Mouse (Mus musculus): ENCODE data around the gene Tlx1. TPM values are rescaled to one million over a fixed set of nuclear protein-coding genes. Genes with fewer than 3 reads are reported as not detected.

Tlx1 gene
- polyA plus RNA-seq, 1 experiment from 2014 or later, result not detected

DNA sequence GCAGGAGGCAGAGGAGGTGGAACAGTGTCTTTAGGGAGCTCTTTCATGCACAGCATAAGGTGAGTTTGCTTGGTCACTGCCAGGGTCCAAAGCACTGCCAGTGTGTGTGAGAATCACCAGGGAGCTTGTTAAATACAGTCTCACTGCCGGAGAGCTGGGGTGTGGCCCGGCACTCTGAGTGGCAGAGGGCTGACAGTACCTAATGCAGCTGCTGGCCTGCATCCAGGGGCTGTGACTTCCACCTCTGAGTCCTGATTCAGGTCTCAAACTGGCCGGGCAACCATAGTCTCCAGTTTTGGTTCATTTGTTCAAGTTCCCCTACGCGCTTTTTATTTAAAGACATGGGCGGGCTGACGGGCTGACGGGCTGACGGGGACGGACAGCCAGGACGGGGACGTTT is 12.4 kb downstream of the Tlx1 start:
- TF ChIP-seq CTCF (IDR thresholded peaks at IDR 0.05; ENCODE audit: low read depth) (no peak), EP300 (optimal IDR thresholded peaks at IDR 0.05) (no peak)
- DNase-seq (ENCODE audit: low spot score) (no peak), ATAC-seq (ENCODE audit: low FRiP score, low TSS enrichment) (no peak)
- Histone ChIP-seq H3K27ac (replicated peaks) (no peak overlapping the region), H3K4me3 (ENCODE audit: low read depth, low read length) (no peak overlapping the region), H3K9ac (ENCODE audit: low read length) (no peak overlapping the region), H3K27me3 (ENCODE audit: control insufficient read depth, insufficient read depth, low read length) (peaks cover 18% of the 10 kb centered on the region; the same call in 1 of the 2 replicates), H3K4me1 (replicated peaks; ENCODE audit: control insufficient read depth, insufficient read depth) (no peaks in the 10 kb centered on the region), H3K36me3 (ENCODE audit: control insufficient read depth, insufficient read depth, low read length) (no peaks in the 10 kb centered on the region), H3K4me2 (replicated peaks; ENCODE audit: low read depth) (no peak overlapping the region), H3K9me3 (ENCODE audit: control insufficient read depth, low read length) (no peaks in the 10 kb centered on the region)
- WGBS, result 6% methylated on average over 12 of the region's 12 CpGs

DNA sequence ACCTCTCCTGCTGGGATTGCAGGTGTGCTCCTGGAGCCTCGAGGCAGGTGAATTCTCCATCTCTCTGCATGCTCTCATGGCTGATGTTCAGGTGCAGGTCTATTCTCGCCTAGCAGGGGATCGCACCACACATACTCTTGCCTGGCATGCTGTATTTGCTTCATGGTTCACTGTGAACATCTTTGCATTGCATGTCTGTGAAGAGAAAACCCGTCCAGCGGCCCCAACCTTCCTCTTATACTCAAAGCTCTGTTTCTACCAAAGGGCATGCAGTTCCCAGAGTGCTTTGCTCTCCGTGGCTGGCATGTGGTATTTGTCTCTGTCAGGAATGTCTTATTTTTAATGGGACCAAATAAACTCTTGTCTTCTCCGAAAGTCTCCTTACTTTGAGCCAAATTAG is 20.0 kb downstream of the Tlx1 start:
- no peak overlapping the region for H3K27ac ChIP-seq (replicated peaks)
- TF ChIP-seq EP300 (optimal IDR thresholded peaks at IDR 0.05), result no peak
- TF ChIP-seq CTCF (IDR thresholded peaks at IDR 0.05; ENCODE audit: low read depth), result no peak
- H3K36me3 ChIP-seq (ENCODE audit: control insufficient read depth, insufficient read depth, low read length), result no peaks in the 10 kb centered on the region
- H3K4me2 ChIP-seq (replicated peaks; ENCODE audit: low read depth), result no peak overlapping the region
- H3K27me3 ChIP-seq (ENCODE audit: control insufficient read depth, insufficient read depth, low read length), result peaks cover 6% of the 10 kb centered on the region; the same call in 1 of the 2 replicates
- no peaks in the 10 kb centered on the region for H3K4me1 ChIP-seq (replicated peaks; ENCODE audit: control insufficient read depth, insufficient read depth)
- DNase-seq (ENCODE audit: low spot score), result no peak
- ATAC-seq (ENCODE audit: low FRiP score, low TSS enrichment), result no peak
- H3K9me3 ChIP-seq (ENCODE audit: control insufficient read depth, low read length), result no peaks in the 10 kb centered on the region
- H3K9ac ChIP-seq (ENCODE audit: low read length), result no peak overlapping the region
- no peak overlapping the region for H3K4me3 ChIP-seq (ENCODE audit: low read depth, low read length)
- WGBS, result 63% methylated on average over 7 of the region's 7 CpGs

DNA sequence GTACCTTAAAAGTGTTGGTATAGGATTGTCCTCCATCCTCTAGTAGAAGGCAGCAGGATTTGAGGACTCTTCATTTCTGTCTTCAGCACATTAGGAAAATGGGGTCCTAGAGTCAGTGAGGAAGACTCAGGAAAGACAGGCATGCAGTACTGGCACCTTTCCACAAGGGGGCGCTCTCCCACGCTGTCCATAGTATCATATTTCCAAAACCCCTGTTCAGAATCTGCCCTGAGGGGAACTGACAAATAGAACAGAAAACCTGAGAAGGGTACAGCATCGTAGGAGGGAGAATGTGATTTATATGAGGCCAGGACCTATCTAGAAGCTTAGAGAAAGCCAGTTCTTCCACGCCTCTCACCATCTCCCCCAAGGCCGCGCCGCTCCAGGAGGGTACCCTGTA is 24.3 kb downstream of the Tlx1 start:
- H3K4me2 ChIP-seq (replicated peaks; ENCODE audit: low read depth), result no peak overlapping the region
- no peaks in the 10 kb centered on the region for H3K4me1 ChIP-seq (replicated peaks; ENCODE audit: control insufficient read depth, insufficient read depth)
- no peaks in the 10 kb centered on the region for H3K27me3 ChIP-seq (ENCODE audit: control insufficient read depth, insufficient read depth, low read length)
- H3K36me3 ChIP-seq (ENCODE audit: control insufficient read depth, insufficient read depth, low read length), result no peaks in the 10 kb centered on the region
- ATAC-seq (ENCODE audit: low FRiP score, low TSS enrichment) (no peak), DNase-seq (ENCODE audit: low spot score) (no peak)
- no peak for TF ChIP-seq EP300 (optimal IDR thresholded peaks at IDR 0.05)
- peak; percentile 77 for TF ChIP-seq CTCF (IDR thresholded peaks at IDR 0.05; ENCODE audit: low read depth)
- WGBS, result 57% methylated on average over 7 of the region's 7 CpGs
- no peaks in the 10 kb centered on the region for H3K9me3 ChIP-seq (ENCODE audit: control insufficient read depth, low read length)
- H3K4me3 ChIP-seq (ENCODE audit: low read depth, low read length), result no peak overlapping the region
- no peak overlapping the region for H3K27ac ChIP-seq (replicated peaks)
- no peak overlapping the region for H3K9ac ChIP-seq (ENCODE audit: low read length)

DNA sequence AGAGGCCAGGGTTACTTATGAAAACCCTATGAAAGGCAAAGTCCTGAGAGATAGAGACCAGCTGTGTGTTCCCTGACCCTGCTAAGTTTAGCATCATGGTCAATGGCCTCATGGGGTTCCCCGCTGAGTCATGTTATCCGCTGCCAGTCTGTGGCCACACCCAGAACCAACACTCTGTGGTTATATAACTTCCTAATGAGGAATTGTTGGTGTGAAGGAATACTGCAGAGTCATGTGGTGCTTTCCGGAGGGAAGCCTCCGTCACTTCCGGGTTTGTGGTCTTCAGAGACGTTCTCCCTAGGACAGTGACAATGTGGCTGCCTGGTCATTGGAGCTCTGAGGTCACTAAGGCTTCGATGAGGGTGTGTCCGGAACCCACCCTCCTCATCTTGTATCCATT is 25.8 kb downstream of the Tlx1 start:
- H3K4me3 ChIP-seq (ENCODE audit: low read depth, low read length), result no peak overlapping the region
- TF ChIP-seq EP300 (optimal IDR thresholded peaks at IDR 0.05) (no peak), CTCF (IDR thresholded peaks at IDR 0.05; ENCODE audit: low read depth) (no peak)
- no peaks in the 10 kb centered on the region for H3K27me3 ChIP-seq (ENCODE audit: control insufficient read depth, insufficient read depth, low read length)
- WGBS, result 55% methylated on average over 8 of the region's 8 CpGs
- no peaks in the 10 kb centered on the region for H3K9me3 ChIP-seq (ENCODE audit: control insufficient read depth, low read length)
- H3K4me1 ChIP-seq (replicated peaks; ENCODE audit: control insufficient read depth, insufficient read depth), result no peaks in the 10 kb centered on the region
- no peak for DNase-seq (ENCODE audit: low spot score)
- peak; percentile 66 for ATAC-seq (ENCODE audit: low FRiP score, low TSS enrichment)
- H3K4me2 ChIP-seq (replicated peaks; ENCODE audit: low read depth), result no peak overlapping the region
- H3K27ac ChIP-seq (replicated peaks), result no peak overlapping the region
- H3K36me3 ChIP-seq (ENCODE audit: control insufficient read depth, insufficient read depth, low read length), result no peaks in the 10 kb centered on the region
- no peak overlapping the region for H3K9ac ChIP-seq (ENCODE audit: low read length)

DNA sequence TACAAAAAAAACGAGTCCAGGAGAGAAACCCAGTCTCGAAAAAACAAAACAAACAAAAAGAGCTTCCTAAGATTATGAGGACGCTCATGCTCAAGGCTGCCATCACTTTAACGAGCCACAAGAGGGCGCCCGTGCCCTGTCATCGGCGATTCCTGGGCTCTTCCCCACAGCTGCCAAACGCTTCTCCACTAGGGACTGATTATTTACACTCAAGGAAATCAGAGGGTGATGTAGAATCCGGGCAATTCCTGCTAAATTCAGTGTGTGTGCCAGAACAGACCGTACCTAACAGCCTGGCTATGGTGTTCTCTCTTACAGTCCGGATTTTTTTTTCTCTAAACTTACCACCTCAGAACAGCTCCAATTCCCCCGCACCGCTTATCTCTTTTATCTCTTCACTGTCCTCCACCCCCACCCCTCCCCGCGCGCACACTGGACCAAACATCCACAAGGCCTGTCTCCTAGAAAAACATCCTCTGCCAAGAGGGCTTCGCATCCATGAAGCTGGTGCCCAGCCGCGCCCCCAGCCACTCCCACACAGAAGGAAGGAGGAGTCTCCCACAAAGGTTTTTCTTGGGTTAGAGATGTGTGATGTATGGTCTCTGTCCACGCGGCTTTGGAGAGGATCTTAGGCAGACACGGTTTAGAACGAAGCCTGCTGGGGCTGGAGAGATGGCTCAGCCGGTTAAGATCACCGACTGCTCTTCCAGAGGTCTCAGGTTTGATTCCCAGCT is 26.7 kb downstream of the Tlx1 start:
- Histone ChIP-seq H3K9ac (ENCODE audit: low read length) (no peak overlapping the region), H3K4me3 (ENCODE audit: low read depth, low read length) (no peak overlapping the region), H3K27ac (replicated peaks) (no peak overlapping the region), H3K27me3 (ENCODE audit: control insufficient read depth, insufficient read depth, low read length) (no peaks in the 10 kb centered on the region), H3K4me1 (replicated peaks; ENCODE audit: control insufficient read depth, insufficient read depth) (no peaks in the 10 kb centered on the region), H3K9me3 (ENCODE audit: control insufficient read depth, low read length) (no peaks in the 10 kb centered on the region), H3K36me3 (ENCODE audit: control insufficient read depth, insufficient read depth, low read length) (no peaks in the 10 kb centered on the region), H3K4me2 (replicated peaks; ENCODE audit: low read depth) (0 out of 2 replicates have a peak overlapping the region, but pooled peaks have one; percentile 14)
- DNase-seq (ENCODE audit: low spot score) (peak; percentile 59), ATAC-seq (ENCODE audit: low FRiP score, low TSS enrichment) (peak; percentile 67)
- peak; percentile 90 for TF ChIP-seq CTCF (IDR thresholded peaks at IDR 0.05; ENCODE audit: low read depth)
- TF ChIP-seq EP300 (optimal IDR thresholded peaks at IDR 0.05), result no peak
- 16% methylated on average over 26 of the region's 26 CpGs for WGBS

DNA sequence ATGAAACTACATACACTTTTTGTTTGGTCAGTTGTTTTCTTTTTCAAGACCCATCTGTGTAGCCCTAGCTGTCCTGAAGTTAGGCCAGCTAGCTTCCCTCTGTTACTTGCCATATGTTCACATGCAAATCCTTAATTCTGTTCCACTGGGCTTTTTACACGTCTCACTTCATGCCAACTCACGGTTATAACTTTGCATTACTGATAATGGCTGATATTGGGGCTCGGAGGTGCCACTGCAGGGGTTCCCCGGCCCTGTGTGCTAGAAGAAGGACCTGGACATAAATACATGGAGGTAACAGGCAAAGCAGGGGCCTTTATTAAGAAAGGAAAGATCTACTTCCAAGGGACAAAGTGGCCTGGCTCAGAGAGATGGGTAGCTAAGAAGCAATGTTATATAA is 29.0 kb downstream of the Tlx1 start:
- DNase-seq (ENCODE audit: low spot score), result no peak
- Histone ChIP-seq H3K9me3 (ENCODE audit: control insufficient read depth, low read length) (no peaks in the 10 kb centered on the region), H3K36me3 (ENCODE audit: control insufficient read depth, insufficient read depth, low read length) (no peaks in the 10 kb centered on the region), H3K4me1 (replicated peaks; ENCODE audit: control insufficient read depth, insufficient read depth) (no peaks in the 10 kb centered on the region), H3K27ac (replicated peaks) (no peak overlapping the region), H3K4me3 (ENCODE audit: low read depth, low read length) (no peak overlapping the region), H3K4me2 (replicated peaks; ENCODE audit: low read depth) (no peak overlapping the region), H3K27me3 (ENCODE audit: control insufficient read depth, insufficient read depth, low read length) (no peaks in the 10 kb centered on the region), H3K9ac (ENCODE audit: low read length) (no peak overlapping the region)
- no peak for ATAC-seq (ENCODE audit: low FRiP score, low TSS enrichment)
- WGBS, result 71% methylated on average over 4 of the region's 4 CpGs
- TF ChIP-seq CTCF (IDR thresholded peaks at IDR 0.05; ENCODE audit: low read depth) (no peak), EP300 (optimal IDR thresholded peaks at IDR 0.05) (no peak)
